Mouse (Mus musculus): Measurements from ENCODE around the gene Sco2. TPM values are rescaled to one million over a fixed set of nuclear protein-coding genes. Genes with fewer than 3 reads are reported as not detected.

Sco2 gene
- 47.2 and 56.7 TPM in 2 replicates for polyA plus RNA-seq (2012; ENCODE audit: insufficient read depth, low replicate concordance)

GRCm38 (mm10) chr15:89373762-89374248, at the start of gene Sco2:
Gene Sco2 (minus strand): TSS chr15:89373846.
- Histone ChIP-seq H3K36me3 (replicated peaks; ENCODE audit: low read length) (peaks cover 41% of the 10 kb centered on the region), H3K4me1 (peaks cover 66% of the 10 kb centered on the region), H3K9me3 (no peaks in the 10 kb centered on the region), H3K4me3 (replicated peaks) (peak within 1 kb of the TSS; percentile 99), H3K27me3 (replicated peaks) (peaks cover 20% of the 10 kb centered on the region)
- no peak for TF ChIP-seq FLI1 (IDR thresholded peaks at IDR 0.05; ENCODE audit: low read length)

GRCm38 (mm10) chr15:89421938-89422337, 48.3 kb upstream of the Sco2 start:
- TF ChIP-seq FLI1 (IDR thresholded peaks at IDR 0.05; ENCODE audit: low read length) (no peak), GATA1 (IDR thresholded peaks at IDR 0.05; ENCODE audit: borderline replicate concordance, low read length) (no peak)
- Histone ChIP-seq H3K9me3 (no peaks in the 10 kb centered on the region), H3K36me3 (replicated peaks; ENCODE audit: low read length) (peaks cover 90% of the 10 kb centered on the region), H3K27me3 (replicated peaks) (no peaks in the 10 kb centered on the region), H3K4me1 (no peaks in the 10 kb centered on the region), H3K4me3 (replicated peaks) (no peak overlapping the region)

DNA sequence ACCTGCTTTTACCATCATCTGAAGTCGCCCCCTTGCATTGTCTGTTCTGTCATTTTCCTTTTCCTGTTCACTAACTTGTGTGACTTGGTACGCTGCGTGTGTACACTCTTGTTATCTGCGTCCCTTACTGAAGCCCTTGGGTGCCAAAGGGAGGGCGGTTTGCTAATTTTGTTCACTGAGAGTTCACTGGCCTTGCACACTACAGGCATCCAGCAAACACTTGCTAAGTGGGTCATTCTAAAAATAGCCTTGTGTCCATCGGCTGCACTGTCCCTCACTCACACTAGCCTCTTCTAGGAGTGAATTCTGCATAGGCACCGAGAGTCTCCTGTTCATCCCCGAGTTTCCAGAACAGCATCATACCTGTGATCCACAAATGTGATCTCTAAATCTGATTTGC, 41.6 kb upstream of the Sco2 start:
- H3K36me3 ChIP-seq (replicated peaks; ENCODE audit: low read length), result peaks cover 41% of the 10 kb centered on the region
- TF ChIP-seq FLI1 (IDR thresholded peaks at IDR 0.05; ENCODE audit: low read length), result no peak
- no peak for TF ChIP-seq GATA1 (IDR thresholded peaks at IDR 0.05; ENCODE audit: borderline replicate concordance, low read length)
- H3K27me3 ChIP-seq (replicated peaks), result no peaks in the 10 kb centered on the region
- peaks cover 5% of the 10 kb centered on the region for H3K9me3 ChIP-seq
- H3K4me1 ChIP-seq, result no peaks in the 10 kb centered on the region
- H3K4me3 ChIP-seq (replicated peaks), result no peak overlapping the region

GRCm38 (mm10) chr15:89410118-89410517, 36.5 kb upstream of the Sco2 start, which contains the start of gene Syce3:
Gene Syce3 (minus strand): TSS chr15:89410503.
- TF ChIP-seq GATA1 (IDR thresholded peaks at IDR 0.05; ENCODE audit: borderline replicate concordance, low read length) (no peak), FLI1 (IDR thresholded peaks at IDR 0.05; ENCODE audit: low read length) (no peak)
- no peaks in the 10 kb centered on the region for H3K4me1 ChIP-seq
- H3K9me3 ChIP-seq, result peaks cover 38% of the 10 kb centered on the region
- H3K27me3 ChIP-seq (replicated peaks), result no peaks in the 10 kb centered on the region
- H3K36me3 ChIP-seq (replicated peaks; ENCODE audit: low read length), result no peaks in the 10 kb centered on the region
- H3K4me3 ChIP-seq (replicated peaks), result no peak within 1 kb of the TSS

GRCm38 (mm10) chr15:89406691-89407090, 33.0 kb upstream of the Sco2 start:
- Histone ChIP-seq H3K27me3 (replicated peaks) (no peaks in the 10 kb centered on the region), H3K36me3 (replicated peaks; ENCODE audit: low read length) (no peaks in the 10 kb centered on the region), H3K4me3 (replicated peaks) (no peak overlapping the region), H3K4me1 (no peaks in the 10 kb centered on the region), H3K9me3 (peaks cover 45% of the 10 kb centered on the region)
- TF ChIP-seq GATA1 (IDR thresholded peaks at IDR 0.05; ENCODE audit: borderline replicate concordance, low read length) (no peak), FLI1 (IDR thresholded peaks at IDR 0.05; ENCODE audit: low read length) (no peak)

DNA sequence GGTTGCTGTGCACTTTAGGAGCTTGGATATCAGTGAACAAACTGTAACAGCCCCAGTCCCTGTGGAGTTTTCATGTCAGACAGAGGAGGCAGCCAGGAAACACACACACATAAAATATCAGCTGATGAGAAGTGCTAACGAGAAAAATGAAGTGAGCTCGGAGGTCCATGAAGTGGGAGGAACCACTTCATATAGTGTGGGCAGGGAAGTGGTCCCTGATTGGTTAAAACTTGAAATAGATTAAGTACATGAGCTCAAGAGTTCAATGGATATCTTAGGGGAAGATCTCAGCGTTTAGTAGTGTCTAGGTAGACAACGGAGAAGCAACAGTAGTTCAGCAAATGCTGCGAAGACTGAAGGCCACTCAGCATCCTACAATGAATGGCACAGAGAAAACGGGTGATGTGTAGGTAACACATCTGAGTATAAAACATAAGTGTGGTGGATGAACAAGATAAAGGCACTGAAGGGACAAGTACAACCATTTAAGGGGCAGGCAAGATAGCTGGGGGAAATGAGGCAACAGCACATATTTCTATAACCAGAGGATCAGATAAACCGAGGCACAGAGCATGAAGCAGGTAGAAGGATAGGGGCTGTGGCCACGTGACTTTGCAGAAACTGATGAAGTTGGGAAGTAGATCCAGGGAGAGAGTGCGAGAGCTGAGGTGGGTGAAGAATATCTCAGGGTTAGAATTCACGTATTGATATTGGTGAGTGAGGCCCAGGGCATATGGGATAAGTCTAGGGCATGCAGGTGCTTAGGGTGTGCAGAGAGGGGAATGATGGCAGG, 31.4 kb upstream of the Sco2 start:
- Histone ChIP-seq H3K36me3 (replicated peaks; ENCODE audit: low read length) (no peaks in the 10 kb centered on the region), H3K4me1 (peaks cover 9% of the 10 kb centered on the region), H3K9me3 (peaks cover 38% of the 10 kb centered on the region), H3K4me3 (replicated peaks) (no peak overlapping the region), H3K27me3 (replicated peaks) (no peaks in the 10 kb centered on the region)
- TF ChIP-seq GATA1 (IDR thresholded peaks at IDR 0.05; ENCODE audit: borderline replicate concordance, low read length) (no peak), FLI1 (IDR thresholded peaks at IDR 0.05; ENCODE audit: low read length) (no peak)

DNA sequence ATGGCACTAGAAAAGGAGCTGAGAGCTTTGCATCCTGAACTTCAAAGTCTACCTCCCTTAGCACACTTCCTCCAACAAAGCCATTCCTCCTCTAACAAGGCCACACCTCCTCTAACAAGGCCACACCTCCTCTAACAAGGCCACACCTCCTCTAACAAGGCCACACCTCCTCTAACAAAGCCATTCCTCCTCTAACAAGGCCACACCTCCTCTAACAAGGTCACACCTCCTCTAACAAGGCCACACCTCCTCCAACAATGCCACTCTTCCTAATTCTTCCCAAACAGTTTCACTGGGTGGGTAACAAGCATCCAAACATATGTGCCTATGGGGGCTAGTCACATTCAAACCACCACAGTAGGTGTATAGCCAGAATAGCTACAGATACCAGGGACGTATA, 28.8 kb upstream of the Sco2 start:
- Histone ChIP-seq H3K9me3 (peaks cover 19% of the 10 kb centered on the region), H3K36me3 (replicated peaks; ENCODE audit: low read length) (no peaks in the 10 kb centered on the region)

DNA sequence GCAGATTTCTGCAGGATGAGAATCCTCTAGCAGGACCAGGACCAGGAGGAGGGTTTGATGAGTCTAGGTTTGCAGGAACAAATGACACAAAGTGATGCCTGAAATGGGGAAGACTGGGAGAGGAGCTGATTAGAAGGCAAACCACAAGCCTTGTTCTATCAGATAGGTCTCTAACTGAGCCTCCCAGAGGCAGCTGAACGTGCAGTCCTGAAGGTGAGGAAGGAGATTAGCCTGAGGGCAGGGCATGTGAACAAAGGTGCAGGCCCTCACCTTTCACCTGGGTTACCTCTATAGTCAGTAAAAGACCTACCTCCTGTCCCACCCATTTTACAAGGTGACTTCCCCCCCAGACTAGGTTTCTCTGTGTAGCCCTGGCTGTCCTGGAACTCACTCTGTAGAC, 26.1 kb upstream of the Sco2 start:
- no peaks in the 10 kb centered on the region for H3K36me3 ChIP-seq (replicated peaks; ENCODE audit: low read length)
- peaks cover 14% of the 10 kb centered on the region for H3K4me1 ChIP-seq
- H3K4me3 ChIP-seq (replicated peaks), result no peak overlapping the region
- H3K9me3 ChIP-seq, result peaks cover 7% of the 10 kb centered on the region; the same call in 1 of the 2 replicates
- no peak for TF ChIP-seq GATA1 (IDR thresholded peaks at IDR 0.05; ENCODE audit: borderline replicate concordance, low read length)
- TF ChIP-seq FLI1 (IDR thresholded peaks at IDR 0.05; ENCODE audit: low read length), result no peak
- H3K27me3 ChIP-seq (replicated peaks), result peaks cover 11% of the 10 kb centered on the region

More for the DNA sequence above, 28.8 kb upstream of the Sco2 start:
- TF ChIP-seq FLI1 (IDR thresholded peaks at IDR 0.05; ENCODE audit: low read length) (no peak), GATA1 (IDR thresholded peaks at IDR 0.05; ENCODE audit: borderline replicate concordance, low read length) (no peak)
- no peaks in the 10 kb centered on the region for H3K27me3 ChIP-seq (replicated peaks)
- peaks cover 14% of the 10 kb centered on the region for H3K4me1 ChIP-seq
- no peak overlapping the region for H3K4me3 ChIP-seq (replicated peaks)

DNA sequence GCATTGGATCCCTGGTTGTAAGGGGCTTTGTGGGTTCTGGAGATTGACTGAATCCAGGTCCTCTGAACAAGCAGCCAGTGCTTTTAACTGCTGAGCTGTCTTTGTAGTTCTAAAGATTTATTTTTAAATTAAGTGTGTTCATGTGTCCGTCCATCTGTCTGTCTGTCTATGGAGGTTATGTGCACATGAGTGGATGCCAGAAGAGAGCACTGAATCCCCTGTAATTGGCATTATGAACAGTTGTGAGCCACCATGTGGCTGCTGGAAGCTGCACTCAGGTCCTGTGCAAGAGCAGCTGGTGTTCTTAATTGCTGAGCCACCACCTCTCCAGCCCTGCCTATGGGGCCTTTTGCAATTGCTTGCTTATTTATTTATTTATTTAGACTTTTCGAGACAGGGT, 24.5 kb upstream of the Sco2 start:
- TF ChIP-seq FLI1 (IDR thresholded peaks at IDR 0.05; ENCODE audit: low read length), result no peak
- TF ChIP-seq GATA1 (IDR thresholded peaks at IDR 0.05; ENCODE audit: borderline replicate concordance, low read length), result no peak
- H3K4me1 ChIP-seq, result peaks cover 14% of the 10 kb centered on the region
- no peaks in the 10 kb centered on the region for H3K36me3 ChIP-seq (replicated peaks; ENCODE audit: low read length)
- H3K4me3 ChIP-seq (replicated peaks), result no peak overlapping the region
- H3K27me3 ChIP-seq (replicated peaks), result peaks cover 14% of the 10 kb centered on the region
- H3K9me3 ChIP-seq, result 0 out of 2 replicates have a peak, but pooled peaks cover 3% of the 10 kb centered on the region

DNA sequence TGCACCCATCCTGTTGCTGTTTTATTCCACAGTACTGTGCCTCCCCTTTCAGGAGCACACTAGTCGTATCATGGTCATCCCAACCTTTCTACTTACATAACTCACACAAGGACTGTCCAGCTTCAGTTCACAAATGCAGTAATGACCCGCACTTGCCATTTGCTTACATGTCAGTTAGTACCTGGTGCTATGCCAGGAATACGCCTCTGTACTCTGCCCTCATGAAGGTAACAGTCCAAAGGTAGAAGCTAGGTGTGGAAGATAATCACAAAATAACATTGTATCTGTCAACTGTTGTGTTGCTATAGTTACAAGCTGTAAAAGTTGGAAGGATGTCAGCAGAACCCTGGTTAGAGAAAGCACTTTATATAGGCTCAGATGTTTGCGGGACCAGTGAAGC, 23.2 kb upstream of the Sco2 start:
- no peak for TF ChIP-seq FLI1 (IDR thresholded peaks at IDR 0.05; ENCODE audit: low read length)
- TF ChIP-seq GATA1 (IDR thresholded peaks at IDR 0.05; ENCODE audit: borderline replicate concordance, low read length), result no peak
- Histone ChIP-seq H3K27me3 (replicated peaks) (peaks cover 17% of the 10 kb centered on the region), H3K36me3 (replicated peaks; ENCODE audit: low read length) (no peaks in the 10 kb centered on the region), H3K9me3 (no peaks in the 10 kb centered on the region), H3K4me1 (peaks cover 22% of the 10 kb centered on the region), H3K4me3 (replicated peaks) (no peak overlapping the region)

Measured in megakaryocyte, embryonic 14.5 days (primary cell).